Mouse (Mus musculus): ENCODE measurements around the gene Gns.

Gene Gns

DNA sequence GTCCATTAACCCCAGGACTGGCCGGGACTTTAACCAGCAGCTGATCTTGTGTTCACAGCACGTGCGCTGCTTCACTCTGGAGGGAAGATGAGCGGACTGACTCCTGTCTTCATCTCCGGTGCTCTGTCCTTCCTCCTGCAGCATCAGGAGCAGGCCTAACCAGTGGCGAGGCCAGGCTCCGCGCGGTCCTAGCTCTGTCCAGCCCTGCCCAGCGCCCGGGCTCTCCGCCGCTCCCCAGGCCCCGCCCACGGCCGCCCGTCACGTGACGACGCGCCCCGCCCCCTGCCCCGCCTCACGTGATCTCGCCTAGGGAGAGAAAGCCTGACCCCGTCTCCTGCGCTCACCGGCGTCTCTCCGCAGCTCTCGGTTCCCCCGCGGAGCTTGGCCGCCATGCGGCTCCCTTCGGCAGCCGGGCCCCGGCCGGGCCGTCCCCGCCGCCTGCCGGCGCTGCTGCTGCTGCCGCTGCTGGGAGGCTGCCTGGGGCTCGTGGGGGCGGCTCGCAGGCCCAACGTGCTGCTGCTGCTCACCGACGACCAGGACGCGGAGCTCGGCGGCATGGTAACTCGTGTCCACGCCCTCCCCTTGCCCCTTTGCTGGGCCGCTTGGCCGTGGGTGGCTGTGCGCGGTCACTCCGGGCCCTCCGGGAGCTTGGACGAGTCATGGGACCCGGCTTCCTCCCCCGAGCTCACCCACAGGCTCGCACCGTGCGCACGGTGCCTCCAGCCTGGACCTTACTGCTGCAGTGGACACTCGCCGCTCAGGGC, at the start of gene Gns:
Gene Gns (plus strand): TSS at position 290 of the 764 bp plus-strand sequence.
- peak; percentile 67 to 81 for DNase-seq (ENCODE audit: low spot score in 2 of 2)

DNA sequence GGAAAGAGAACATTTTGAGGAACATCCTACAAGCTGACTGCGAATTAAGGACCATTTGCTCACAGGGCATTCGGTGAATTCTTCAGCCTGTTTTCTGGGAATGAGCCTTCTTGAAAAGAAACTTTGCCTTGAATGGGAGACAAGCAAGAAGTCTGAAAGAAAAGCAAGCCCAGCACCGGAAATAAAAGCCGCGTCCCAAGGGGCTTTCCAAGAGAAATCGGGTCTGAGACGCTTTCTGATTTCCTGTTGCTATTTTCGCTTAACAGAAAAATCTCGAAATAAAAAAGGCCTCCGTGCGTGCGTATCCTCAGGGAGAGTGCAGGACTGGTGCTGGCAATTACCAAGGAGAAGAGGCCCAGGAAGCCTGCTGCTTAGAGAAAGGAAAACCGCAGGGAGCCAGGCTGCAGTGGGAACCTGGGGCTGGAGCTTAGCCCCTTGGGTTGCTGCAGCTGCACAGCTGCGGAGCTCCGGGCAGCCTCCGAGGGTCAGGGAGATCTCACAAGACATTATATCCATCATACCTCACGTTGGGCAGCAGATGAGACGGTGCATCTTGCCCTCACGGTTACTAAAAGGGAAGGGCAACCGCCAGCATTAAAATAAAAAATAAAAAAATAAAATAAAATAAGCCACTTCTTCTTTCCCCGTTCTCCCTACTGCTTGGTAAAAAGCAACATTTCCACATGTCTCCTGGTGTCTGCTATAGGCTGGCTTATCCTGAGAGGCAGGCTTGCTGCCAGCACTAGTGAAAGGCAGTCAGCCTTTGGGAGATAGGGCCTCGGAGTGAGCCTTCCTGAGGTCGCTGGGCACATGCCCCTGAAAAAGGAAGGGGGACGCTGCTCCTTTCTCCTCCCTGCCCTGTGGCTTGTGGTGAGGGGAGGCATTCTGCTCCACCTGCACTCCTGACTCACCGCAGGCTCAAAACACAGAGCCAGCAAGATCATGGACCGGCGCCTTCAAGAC, 49.3 kb upstream of the Gns start:
- DNase-seq (ENCODE audit: low spot score in 2 of 2), result no peak

DNA sequence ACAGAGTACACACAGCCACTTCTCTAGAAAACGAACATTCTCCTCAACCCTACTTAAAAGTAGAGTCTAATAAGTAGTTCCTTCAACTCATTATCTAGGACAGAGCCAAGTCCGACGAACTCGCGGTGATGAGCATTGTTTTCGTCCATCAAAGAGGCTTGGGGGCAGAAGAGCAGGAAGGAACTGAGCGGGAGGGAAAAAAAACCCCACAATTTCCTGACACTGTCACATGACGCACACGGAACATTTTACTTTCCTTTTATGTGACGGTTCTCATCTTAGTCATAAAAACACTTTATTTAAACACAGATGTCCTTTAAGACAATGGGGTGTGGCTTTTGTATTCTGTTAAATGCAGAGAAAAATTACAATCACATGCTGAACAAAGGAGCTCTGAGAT, 48.5 kb upstream of the Gns start:
- DNase-seq (ENCODE audit: low spot score in 2 of 2), result no peak

DNA sequence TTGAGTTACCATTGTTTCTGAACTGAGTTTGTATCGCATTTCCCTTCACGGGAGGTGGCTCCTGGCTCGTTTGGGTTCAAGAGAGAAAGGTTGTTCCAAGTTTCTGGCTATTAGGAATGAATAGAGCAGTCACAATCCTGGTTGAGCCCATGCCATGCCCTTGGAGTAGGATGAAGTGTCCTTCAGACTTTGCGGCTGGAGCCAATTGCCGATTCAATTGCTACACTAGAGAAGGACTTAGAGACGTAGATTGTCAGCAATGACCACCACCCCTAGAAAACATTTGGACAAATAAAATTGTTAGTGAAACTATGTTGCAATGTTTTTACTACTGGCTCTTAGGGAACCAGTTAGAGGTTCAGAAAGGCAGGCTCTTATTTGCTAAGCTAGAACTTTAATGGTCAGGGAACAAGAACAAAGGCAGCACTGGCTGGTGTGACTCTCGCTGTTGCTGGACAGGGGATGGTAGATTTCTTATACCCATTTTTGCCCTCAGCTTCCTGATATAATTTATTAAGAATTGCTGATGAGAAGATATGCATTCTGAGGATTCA, 46.4 kb upstream of the Gns start:
- no peak for DNase-seq (ENCODE audit: low spot score in 2 of 2)

DNA sequence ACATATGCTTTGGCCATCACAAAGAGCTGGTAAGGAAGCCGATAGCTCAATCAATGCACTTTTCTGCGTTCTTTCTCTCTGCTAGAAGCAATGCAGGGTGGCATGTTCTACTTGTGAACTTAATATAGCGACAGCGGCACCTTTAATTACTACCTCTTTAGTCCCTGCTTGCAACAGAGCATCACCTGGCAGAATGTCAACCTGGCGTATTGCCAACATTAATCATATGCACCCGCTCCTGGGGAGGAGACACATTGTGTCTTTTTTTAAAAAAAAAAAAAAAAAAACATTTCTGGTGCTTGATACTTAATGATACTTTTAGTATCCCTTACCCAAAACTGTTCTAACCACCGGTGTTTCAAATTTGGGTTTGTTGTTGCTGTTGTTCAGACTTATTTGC, 41.4 kb upstream of the Gns start:
- DNase-seq (ENCODE audit: low spot score in 2 of 2), result no peak

DNA sequence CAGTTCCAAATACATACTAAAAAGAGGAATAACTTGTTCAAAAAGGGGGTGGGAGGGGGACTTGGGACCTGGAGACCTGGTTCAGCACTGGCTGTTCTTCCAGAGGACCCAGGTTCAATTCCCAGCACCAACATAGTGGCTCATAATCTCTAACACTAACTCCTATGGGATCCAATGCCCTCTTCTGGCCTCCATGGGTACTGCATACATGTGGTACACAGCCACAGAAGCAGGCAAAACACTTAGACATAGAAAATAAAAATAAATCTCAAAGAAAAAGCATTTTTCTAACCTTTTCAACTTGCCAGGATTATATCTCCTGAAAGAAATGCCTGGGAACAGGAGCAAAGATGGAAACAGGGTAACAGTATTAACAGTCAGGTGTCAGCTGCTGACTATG, 38.7 kb upstream of the Gns start:
- no peak for DNase-seq (ENCODE audit: low spot score in 2 of 2)

DNA sequence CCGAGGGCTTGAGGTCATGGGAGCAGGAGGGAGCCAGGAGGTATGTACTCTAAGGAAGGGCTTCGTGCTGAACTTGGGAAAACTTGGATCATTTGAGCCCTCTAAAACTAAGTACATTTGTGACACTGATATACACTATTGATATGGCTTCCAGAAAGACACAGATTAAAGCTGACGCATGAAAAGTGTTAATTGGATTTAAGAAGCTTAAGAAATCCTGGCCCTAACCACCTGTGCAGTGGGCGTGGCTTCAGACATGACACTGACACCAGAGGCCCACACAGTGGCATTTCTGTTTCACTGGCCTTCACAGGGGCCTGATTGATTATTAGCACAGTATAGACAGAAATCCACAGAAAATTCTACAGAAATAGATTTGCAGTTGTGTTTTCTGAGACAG, 35.3 kb upstream of the Gns start:
- DNase-seq (ENCODE audit: low spot score in 2 of 2), result no peak

DNA sequence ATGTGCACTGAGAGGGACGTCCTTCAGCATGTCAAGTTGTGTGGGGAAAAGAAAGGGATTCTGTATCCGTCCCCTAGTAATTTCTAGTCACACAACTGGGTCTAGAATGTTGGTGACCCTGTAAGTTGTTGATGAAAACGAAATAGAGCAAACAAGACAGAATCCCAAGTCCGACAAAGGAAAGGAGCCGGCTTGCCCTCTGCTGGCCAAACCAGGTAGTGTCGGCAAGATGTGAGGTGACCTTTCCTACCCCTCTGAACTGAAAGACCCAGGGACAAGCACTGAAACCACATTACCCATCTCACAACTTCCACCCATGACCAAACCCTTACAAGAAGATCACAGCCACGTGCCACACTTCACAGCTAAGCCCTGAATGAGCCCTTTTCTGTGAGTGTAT, 34.0 kb upstream of the Gns start:
- peak; percentile 29 to 64 for DNase-seq (ENCODE audit: low spot score in 2 of 2)

DNA sequence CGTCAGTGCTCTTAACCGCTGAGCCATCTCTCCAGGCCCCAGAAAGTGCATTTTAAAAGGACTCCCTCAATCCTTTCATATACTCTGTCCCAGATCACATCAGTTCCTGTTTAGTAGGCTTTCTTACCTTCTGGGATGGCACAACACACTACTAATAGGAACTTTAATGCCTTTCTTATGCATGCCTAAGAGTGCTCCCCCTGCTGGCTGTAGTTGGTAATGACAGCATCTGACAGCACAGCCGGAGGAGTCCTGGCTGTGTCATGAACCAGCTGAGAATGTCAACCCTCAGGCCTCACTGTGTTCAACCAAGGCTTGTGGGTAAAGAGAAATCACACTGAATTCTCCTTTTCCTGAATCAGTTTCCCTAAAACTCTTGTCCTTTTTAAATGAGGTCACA, 30.3 kb upstream of the Gns start:
- peak; percentile 27 to 39 for DNase-seq (ENCODE audit: low spot score in 2 of 2)

DNA sequence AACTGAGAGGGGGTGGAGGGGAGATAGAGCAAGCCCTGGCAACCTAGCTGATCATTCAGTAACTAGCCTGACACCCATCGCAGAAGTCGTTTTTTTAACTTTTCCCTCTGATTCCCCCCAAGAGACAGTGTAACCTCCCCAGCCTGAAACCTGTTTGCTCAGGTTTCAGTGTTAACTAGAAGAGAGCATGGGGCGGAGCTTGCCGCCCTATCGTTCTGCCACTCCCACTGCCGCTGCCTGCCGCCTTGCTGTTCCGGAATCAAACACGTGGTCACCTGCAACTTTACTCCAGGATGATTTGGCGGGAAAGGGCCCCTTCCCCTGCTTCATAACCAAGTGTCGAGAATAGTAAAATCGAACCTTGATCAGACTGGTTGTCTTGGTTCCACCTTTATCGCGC, 28.4 kb upstream of the Gns start:
- peak; percentile 12 to 19 for DNase-seq (ENCODE audit: low spot score in 2 of 2)

DNA sequence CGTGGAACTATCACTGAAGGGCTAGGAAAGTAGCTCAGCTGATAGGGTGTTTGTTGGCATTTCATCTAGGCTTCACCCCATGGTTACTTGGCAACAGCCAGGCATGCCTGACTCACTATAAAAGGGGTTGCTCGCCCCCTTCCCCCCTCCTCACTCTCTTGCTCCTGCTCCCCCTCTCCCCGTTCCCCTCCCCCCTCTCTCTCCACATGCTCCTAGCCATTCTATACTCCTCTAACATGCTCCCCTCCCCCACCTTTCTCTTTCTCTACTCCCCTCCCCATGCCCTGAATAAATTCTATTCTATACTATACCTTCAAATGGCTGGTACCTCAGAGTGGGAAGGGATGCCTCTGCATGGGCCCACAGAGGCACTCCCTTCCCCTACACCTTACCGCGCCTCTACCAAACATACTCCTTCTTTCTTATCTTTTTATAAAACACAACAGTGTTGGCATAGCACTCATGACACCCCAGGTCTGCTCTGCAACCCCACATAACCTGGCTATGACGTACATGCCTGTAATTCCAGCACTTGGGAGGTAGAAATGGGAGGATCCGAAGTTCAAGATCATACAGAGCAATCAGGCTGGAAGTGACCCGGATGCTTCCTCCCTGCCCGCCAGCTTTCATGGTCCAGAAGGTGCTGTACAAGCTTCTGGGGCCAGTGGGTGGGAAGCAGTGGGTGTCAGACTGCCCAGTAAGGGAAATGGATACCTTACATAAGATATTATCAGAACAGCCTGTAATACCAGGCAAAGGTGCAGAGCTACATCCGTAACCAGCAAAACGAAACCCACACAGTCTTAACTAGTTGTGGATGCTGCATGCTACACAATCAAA, 23.9 kb upstream of the Gns start:
- no peak for DNase-seq (ENCODE audit: low spot score in 2 of 2)

DNA sequence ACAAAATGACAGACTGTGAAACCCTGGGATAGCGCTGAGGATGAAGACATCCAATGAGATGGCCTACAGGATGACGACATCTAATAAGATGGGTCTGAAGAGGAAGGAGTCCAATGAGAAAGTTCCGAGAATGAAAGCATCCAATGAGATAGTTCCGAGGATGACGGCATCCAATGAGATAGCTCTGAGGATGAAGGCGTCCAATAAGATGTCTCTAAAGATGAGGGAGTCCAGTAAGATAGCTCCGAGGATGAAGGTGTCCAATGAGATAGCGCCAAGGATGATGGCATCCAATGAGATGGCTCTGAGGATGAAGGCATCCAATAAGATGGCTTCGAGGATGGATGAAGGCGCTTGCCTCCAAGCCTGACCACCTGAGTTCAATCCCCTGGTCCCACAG, 22.6 kb upstream of the Gns start:
- no peak for DNase-seq (ENCODE audit: low spot score in 2 of 2)

DNA sequence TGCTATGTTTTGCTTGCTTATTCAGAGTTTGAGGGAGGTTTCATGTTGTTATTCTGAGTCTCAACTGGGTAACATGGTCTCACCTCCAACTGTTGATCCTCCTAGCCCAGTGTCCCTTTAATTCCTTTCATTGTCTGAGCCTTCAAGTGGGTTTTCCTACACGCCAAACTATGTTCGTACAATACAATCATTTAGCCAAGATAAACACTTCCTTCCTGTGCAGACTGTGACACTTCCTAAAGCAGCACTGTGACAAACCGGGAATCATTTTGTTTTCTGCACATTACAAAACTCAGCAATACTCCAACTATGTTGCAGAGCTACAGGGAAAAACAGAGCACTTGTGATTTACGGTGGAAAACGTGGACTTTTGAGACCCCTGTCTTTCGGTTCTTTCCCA, 21.0 kb upstream of the Gns start:
- no peak for DNase-seq (ENCODE audit: low spot score in 2 of 2)

DNA sequence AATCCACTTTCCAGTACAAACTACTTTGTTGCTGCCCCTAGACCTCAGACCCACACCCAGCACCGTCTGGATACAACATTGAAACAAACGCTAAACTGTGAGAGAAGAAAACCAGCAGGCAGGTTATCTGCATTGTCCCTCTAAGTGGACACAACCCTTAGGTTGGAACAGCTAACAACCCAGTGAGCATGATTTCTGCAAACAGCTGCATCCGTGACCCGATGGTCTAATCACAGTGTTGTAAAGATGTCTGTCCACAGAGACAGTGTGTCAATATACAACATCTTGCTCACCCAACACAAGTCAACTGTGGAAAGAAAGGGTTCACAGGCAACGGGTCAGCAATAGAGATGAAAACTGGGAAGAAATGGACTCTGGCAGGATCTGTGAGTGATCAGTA, 15.6 kb upstream of the Gns start:
- DNase-seq (ENCODE audit: low spot score in 2 of 2), result no peak

DNA sequence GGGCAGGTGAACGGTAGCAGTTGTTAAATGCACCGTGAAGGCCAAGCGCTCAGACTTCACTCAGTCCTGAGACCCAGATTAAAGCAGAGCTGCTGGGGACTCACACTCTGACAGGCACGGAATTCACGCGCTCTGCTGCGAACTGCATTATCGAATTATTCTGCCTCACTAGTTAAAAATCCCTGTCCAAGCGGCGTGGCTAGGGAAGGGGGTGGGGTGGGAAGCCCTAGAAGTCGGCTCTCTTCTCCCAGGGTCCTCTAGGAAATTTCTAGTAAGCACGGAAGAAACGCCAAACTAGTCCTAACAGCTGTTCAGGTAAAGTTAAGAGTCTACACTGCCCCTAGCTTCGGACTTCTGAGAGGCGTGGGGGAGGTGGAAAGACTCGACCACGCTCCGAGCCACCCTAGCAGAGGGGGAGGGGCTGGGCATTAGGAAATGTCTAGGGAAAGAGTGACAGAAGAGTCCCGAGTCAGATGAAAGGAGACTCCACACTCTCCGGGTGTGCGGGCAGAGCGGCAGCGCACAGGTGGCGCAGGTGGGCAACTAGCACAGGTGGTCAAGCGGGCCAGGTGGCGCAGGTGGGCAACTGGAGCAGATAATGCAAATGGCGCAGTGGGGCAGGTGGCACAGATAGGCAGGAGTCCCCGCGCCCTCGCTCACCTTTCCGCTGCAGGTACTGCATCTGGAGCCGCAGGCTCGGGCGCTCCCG, 14.4 kb upstream of the Gns start:
- DNase-seq (ENCODE audit: low spot score in 2 of 2), result peak in 1 of 2 experiments; percentile 57

DNA sequence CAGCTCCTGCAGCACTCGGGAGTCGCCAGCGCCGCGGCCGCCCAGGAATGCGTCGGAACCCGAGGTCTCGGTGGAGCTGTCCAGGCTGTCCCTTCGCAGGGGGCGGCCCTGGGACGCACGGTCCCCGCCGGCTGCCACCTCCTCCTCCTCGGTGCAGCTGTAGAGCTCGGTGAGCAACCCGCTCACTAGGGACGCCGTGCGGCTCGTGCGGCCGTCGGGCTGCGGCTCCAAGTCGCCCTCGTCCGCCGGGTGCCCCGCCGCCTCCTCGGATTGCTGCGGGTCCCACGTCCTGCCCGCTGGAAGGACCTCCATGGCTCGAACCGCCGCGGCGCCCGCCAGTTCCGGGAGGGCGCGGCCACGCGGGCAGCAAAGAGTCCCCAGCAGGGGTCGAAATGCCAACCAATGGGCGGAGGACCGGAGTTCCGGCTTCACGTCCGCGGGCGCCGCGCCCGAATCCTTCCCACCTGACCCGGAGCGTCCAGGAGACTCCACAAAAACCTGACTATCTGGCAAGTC, 13.8 kb upstream of the Gns start, which contains the start of gene Tbc1d30:
Gene Tbc1d30 (minus strand): TSS at position 213 of the 516 bp plus-strand sequence.
- DNase-seq (ENCODE audit: low spot score in 2 of 2), result peak; percentile 66 to 75

DNA sequence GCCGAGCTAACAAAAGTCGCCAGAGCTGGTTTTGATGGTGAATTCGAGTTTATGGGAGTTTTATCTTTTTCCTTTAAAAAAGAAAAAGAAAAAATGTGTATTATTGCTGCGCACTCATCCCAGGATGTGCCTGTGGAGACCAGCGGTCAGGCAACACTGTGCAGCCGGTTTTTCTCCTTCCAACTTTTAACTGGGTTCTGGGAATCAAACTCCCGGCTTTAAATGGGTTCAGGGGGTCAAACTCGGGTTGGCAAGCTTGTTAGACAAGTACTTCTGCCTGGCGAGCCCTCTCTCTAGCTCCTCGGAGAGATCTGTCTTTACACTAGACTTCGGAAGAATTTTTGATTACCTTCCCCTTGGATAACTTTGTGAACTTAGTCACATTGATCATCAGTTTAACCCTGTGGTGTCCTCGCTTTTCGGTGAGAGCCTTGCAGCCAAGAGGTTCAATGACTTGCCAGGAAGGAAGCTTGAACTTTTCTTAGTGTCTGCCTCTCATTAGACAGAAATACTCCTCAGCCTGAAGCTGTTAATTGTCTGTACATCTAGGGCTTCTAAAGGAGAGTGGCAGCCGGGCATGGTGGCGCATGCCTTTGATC, 13.1 kb upstream of the Gns start:
- peak in 1 of 2 experiments; percentile 9 for DNase-seq (ENCODE audit: low spot score in 2 of 2)

DNA sequence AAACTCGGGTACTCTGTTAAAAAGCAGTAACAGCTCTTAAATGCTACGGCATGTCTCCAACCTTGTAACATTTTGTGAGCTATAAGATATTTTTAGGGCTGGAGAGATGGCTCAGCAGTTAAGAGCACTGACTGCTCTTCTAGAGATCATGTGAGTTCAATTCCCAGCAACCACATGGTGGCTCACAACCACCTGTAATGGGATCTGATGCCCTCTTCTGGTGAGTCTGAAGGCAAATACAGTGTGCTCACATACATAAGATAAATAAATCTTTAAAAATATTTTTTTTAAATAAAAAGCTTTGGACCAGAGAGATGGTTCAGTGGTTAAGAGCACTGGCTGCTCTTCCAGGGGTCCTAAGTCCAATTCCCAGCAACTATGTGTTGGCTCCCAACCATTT, 4.5 kb upstream of the Gns start:
- DNase-seq (ENCODE audit: low spot score in 2 of 2), result no peak

DNA sequence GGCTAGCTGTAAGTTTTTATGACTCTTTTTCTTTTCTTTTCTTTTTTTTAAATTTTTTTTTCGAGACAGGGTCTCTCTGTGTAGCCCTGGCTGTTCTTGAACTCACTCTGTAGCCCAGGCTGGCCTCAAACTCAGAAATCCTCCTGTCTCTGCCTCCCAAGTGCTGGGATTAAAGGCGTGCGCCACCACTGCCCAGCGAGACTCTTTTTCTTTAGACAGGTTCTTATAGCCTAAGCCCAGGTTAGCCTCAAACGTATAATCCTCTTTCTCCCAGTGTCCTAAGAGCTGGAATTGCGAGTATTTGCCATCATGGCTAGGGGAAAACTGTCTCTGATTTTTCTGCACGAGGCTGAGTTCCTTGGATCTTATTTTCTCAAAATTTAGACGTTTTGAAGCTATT, 1.7 kb upstream of the Gns start:
- DNase-seq (ENCODE audit: low spot score in 2 of 2), result no peak

DNA sequence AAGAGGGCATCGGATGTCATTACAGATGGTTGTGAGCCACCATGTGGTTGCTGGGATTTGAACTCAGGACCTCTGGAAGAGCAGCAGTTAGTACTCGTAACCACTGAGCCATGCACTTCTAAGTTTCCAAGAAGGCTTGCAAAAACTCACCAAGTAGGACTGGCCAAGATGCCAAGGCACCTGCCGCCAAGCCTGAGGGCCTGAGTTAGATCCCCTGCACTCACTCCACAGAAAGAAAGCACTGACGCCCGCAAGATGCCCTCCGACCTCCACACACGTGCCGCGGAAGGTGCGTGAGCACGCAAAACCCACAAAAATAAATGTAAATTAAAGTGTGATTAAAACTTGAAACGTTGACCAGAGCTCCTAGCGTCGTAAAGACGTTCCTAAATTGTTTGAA, 584 bp upstream of the Gns start:
- DNase-seq (ENCODE audit: low spot score in 2 of 2), result no peak
